Mouse (Mus musculus) gastrocnemius, postnatal 25 days (tissue): ENCODE data around the gene Fermt2. TPM values are rescaled to one million over a fixed set of nuclear protein-coding genes. Genes with fewer than 3 reads are reported as not detected.

Experiments used
- DNase-seq: peaks from one replicate; pipeline ENCODE4 v3.0.0; 2022
- long read RNA-seq, 2 experiments: library from polyadenylated mRNA; stranded (forward); transcript quantifications; one replicate each; pipeline ENCODE4 v2.0.0; 2021
- total RNA-seq, 2 experiments: library from RNA; stranded (reverse); gene quantifications; 1 replicate in 1 of 2; 2 replicates in 1 of 2; pipeline ENCODE4 v1.2.3; 2021

Fermt2 gene
- 100 to 1,000 TPM; 179 to 224 TPM for total RNA-seq
- long read RNA-seq, experiment 1, partial matches to known transcripts = 5 of 46 reads
- long read RNA-seq, experiment 1, other reads (novel, unspliced or antisense) = 38 of 46 reads
- long read RNA-seq, experiment 2, transcript Fermt2-201 (15 exons, 3,293 nt) = major isoform, 9 of 80 reads
- long read RNA-seq, experiment 2, partial matches to known transcripts = 16 of 80 reads
- long read RNA-seq, experiment 2, other reads (novel, unspliced or antisense) = 55 of 80 reads

- DNase-seq = peak; percentile 93
Measured at GRCm38 (mm10) chr14:45529411-45530363, at the start of gene Fermt2. Gene Fermt2, minus strand, starts transcription at chr14:45530118.

DNA sequence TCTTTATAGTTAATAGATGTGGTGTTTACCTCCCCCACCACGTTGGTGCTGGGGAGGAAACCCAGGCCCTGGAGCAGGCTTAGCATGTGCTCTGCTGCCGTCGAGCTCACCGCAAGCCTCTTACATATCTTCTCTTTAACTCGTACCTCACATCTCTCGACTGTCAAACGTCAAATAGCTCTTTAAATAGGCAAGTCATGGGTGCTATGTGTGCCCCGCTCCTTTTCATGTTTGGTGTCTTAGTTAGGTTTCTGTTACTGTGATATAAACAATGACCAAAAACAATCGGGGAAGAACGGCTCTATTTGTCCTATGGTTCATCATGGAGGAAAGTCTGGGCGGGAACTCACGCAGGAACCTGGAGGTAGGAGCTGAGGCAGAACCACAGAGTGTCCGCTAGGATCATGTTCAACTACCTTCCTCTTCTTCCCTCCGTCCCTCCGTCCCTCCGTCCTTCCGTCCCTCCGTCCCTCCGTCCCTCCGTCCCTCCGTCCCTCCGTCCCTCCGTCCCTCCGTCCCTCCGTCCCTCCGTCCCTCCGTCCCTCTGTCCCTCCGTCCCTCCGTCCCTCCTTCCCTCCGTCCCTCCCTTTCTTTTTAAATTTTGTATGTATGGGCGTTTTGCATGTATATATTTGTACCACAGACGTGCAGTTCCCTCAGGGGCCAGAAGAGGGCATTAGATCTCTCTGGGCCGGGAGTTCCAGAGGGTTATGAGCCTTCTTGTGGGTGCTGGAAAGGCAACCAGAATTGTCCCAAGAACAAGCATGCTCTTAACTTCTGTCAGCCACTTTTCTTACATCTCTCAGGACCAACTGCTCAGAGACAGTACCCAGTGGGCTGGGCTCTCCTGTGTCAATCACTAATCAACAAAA is 36.4 kb upstream of the Fermt2 start:
- no peak for DNase-seq

DNA sequence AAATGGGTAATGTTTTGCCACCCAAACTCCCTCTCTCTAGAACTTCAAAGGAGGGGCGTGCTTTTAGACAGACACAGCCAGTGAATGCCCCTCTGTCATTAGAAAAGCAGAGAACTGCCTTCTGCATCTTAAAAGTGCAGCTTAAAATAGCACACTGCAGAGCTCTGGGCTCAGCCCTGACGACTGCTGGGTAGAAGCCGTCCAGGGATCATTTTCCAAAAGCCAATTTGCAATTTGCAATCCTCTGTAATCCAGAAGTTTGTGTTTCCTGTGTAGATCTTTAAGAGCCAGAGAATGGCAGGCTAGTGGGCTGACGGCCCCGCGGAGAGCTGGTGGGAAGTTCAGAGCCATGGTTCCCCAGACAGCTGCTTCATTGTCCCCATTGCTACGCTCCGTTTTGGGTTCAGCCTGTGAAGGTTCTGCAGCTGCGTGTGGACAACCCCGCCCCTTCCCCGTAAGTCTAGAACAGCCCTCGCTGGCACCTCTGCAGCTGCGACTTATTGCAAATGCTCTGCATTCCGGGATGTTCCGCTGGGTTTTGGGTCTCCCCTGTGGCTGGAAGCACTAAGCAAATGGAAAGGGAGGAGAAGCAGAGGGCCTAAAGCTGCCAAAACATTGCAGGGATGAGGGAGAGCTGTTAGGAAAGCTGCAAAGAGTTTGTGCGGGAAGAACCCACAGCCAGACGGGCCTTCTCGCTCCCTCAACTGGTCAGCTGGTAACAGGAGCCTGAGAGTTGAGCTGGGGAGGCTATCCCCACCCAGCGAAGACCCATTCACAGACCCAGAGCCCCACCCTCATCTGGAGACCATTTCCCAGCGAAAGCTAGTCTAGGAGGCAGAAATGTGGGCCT is 35.5 kb upstream of the Fermt2 start:
- DNase-seq = peak; percentile 79

GRCm38 (mm10) chr14:45563577-45563976 is 33.7 kb upstream of the Fermt2 start:
- DNase-seq = peak; percentile 65

DNA sequence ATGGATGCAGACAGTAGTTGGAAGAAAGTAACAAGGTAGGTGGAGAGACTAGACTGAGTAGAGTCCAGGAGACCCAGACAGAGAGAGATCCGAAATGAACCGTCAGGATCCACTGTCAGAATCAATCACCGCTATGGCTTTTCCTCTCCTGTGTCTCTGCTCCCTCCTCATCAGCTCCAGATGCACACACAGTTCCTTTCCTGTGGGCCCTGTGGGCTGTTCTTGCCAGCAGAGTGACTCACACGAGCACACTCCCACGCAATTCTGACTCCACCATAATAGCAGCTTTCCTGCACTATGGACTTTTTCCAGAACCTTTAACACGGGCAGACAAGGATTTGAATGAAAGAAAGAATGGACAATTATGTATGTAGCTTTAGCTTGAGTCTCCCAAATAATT is 31.8 kb upstream of the Fermt2 start:
- peak; percentile 51 for DNase-seq

DNA sequence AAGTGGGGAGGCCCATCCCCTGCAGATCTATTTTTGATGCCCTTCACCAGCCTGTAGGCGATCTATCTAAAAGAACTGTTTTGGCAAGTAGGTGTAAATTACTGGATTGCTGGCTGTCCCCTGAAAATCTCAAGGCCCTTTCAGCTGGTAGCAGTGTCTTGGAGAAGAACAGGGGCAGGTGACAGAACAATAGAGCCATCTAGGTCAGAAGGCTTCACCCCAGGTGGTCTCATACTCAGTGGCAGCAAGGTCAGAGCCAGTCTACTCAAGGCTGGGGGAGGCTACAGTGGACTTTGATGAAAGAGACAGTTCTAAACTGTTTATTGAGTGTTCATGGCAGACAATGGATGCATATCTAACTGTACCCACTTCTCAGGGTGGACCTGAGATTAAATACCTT is 29.1 kb upstream of the Fermt2 start:
- DNase-seq = no peak

- no peak for DNase-seq
Measured at GRCm38 (mm10) chr14:45554336-45554735, 24.4 kb upstream of the Fermt2 start.

- DNase-seq = peak; percentile 71
Measured at GRCm38 (mm10) chr14:45553854-45554253, 23.9 kb upstream of the Fermt2 start.

GRCm38 (mm10) chr14:45552431-45552830 is 22.5 kb upstream of the Fermt2 start:
- DNase-seq = no peak

GRCm38 (mm10) chr14:45551121-45551768 is 21.3 kb upstream of the Fermt2 start:
- DNase-seq = no peak

- DNase-seq = no peak
Measured at GRCm38 (mm10) chr14:45550010-45550647, 20.2 kb upstream of the Fermt2 start.

GRCm38 (mm10) chr14:45548118-45548517 is 18.2 kb upstream of the Fermt2 start:
- no peak for DNase-seq

- no peak for DNase-seq
Measured at GRCm38 (mm10) chr14:45544905-45545304, 15.0 kb upstream of the Fermt2 start.

GRCm38 (mm10) chr14:45544026-45544425 is 14.1 kb upstream of the Fermt2 start:
- no peak for DNase-seq

DNA sequence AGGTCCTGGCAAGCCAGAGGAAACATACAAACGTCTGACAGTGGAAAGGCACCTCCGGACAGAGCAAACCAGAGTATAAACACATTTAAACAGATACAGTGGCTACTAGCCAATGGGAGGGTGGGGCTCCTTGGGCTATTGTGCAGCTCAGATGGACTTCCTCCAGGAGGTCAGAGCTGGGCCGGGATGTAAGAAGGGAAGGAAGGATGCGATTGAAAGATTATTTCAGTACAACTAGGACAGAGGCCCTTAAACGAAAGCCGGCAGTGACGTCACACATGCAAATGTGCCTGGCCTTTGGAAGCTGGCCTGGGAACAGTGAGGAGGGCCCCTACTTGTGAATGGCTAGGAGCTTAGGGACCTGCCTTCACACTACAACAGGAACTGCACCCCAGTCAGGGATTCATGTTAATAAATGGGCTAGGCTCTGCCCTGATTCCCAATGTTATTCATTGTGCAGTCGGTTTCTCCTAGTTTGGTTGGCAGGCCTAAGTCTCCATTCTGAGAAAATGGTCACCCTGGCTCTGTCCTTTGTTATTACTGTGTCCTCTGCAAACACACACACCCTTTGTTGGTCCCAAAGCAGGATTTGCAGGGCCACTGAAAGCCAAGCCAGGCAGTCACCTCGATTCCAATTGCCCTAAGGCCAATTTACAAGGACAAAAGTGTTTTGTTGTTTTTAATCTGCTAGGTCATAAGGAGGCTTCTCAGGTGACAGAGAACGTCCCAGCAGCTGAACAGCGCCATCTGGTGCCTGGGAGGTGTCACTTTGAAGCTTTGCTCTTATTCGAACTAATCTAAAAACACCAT is 9.9 kb upstream of the Fermt2 start:
- DNase-seq = peak; percentile 80

DNA sequence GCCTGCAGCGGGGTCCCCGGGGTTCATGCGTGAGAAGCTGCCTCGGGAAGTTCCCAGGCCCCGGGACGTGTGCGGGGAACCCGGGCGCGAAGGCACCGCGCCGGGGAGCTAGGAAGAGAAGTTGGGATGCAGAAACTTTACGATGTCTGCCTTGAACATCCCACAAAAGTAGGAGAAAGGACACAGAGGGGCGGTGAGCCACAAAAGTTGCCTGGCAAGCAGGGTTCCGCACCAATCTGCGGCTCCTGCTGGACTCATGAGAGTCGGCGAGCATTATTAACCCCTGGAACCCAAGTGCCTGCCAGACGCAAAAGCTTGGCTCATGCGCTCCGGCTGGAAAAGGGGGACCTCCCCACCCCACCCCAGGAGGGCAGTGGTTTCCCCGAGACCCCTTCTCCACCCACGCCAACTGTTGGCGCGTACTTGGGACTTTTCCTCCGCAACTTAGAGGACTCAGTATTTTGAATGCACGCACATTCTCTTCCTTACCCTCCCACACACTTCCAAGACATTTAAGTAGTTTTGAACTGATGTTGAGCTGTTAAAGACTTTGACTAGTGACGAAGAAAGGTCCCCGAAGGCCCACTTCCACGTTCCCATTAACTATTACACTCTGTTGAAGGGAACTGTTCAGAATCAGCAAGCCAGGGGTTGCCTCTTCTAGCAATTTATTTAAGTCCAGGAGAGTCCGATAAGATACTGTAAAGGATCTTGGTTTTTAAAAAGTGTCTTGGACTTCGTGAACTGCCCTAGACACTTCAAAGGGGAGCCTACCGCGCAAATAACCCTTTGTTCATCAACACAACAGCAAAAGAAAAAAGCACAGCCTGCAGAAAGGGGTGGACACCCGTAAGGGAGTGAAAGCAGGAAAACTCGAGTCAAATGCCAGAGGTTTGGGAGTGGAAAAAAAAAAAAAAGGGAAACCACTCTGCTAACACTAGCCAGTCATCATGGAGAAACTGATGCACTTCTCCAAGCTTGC is 737 bp upstream of the Fermt2 start:
- no peak for DNase-seq

- DNase-seq = no peak
Measured at GRCm38 (mm10) chr14:45528861-45529260, 1.1 kb downstream of the Fermt2 start.

GRCm38 (mm10) chr14:45515771-45516170 is 14.1 kb downstream of the Fermt2 start:
- no peak for DNase-seq
